Mouse (Mus musculus) layer of hippocampus, postnatal 10 days (tissue): ENCODE measurements at regions not wholly inside any gene's neighbourhood (a gene's known extent, or its start where the extent isn't known, plus 50 kb on each side); places are given as distances from the start of the nearest gene placed in this dataset.

Source experiments
- DNase-seq, 2 experiments: peaks; one replicate each; pipeline ENCODE4 v3.0.0; 2021; ENCODE audit warnings: low spot score in 2 of 2

GRCm38 (mm10) chr1:145620561-145620960 lies 845.3 kb upstream of the Rgs18 start:
- DNase-seq, result no peak

GRCm38 (mm10) chr1:145614326-145614725 lies 839.1 kb upstream of the Rgs18 start:
- DNase-seq, result no peak

GRCm38 (mm10) chr1:145596983-145597382 lies 821.7 kb upstream of the Rgs18 start:
- no peak for DNase-seq

GRCm38 (mm10) chr1:145579460-145579859 lies 804.2 kb upstream of the Rgs18 start:
- DNase-seq, result no peak

GRCm38 (mm10) chr1:145570012-145570411 lies 794.8 kb upstream of the Rgs18 start:
- DNase-seq, result peak in 1 of 2 experiments; percentile 3

GRCm38 (mm10) chr1:145561347-145561746 lies 786.1 kb upstream of the Rgs18 start:
- no peak for DNase-seq
